Mouse (Mus musculus) forebrain, embryonic 10.5 days (tissue): ENCODE data around the gene Abtb1. TPM values are rescaled to one million over a fixed set of nuclear protein-coding genes. Genes with fewer than 3 reads are reported as not detected.

Experiments used
- DNase-seq: peaks from one replicate; pipeline ENCODE4 v3.0.0-alpha.2; 2017; ENCODE audit warnings: low spot score; ENCODE audit errors: extremely low spot score
- H3K27ac ChIP-seq: fragments of 300-500 bp; sonication (generic); 2 replicates; pipeline ENCODE4 v1.5.1; 2016; ENCODE audit warnings: mild to moderate bottlenecking
- H3K27me3 ChIP-seq: fragments of 300-500 bp; sonication (generic); 2 replicates; pipeline ENCODE4 v1.6.1; 2016; ENCODE audit warnings: mild to moderate bottlenecking; ENCODE audit not compliant: poor library complexity, severe bottlenecking
- H3K36me3 ChIP-seq: fragments of 300-500 bp; sonication (generic); replicated peaks from 2 replicates; pipeline ENCODE4 v1.6.1; 2016; ENCODE audit warnings: mild to moderate bottlenecking, moderate library complexity
- H3K4me1 ChIP-seq: fragments of 300-500 bp; sonication (generic); 2 replicates; pipeline ENCODE4 v1.6.1; 2016
- H3K4me3 ChIP-seq: fragments of 300-500 bp; sonication (generic); 2 replicates; pipeline ENCODE4 v1.5.1; 2016; ENCODE audit warnings: mild to moderate bottlenecking, moderate library complexity
- H3K9me3 ChIP-seq: fragments of 300-500 bp; sonication (generic); 2 replicates; pipeline ENCODE4 v1.6.1; 2016; ENCODE audit warnings: mild to moderate bottlenecking, moderate library complexity
- WGBS: fragments of 180-500 bp; shearing (Covaris S2); methylation state at CpG from one replicate; pipeline ENCODE4 v1.1.7; 2016; 5-methylcytosine and 5-hydroxymethylcytosine counted together
- polyA plus RNA-seq: library from polyadenylated mRNA; unstranded; fragments of >200 nt; fragmentation: Nextera tagmentation; extraction: Ambion mirVana; gene quantifications from 2 replicates; pipeline ENCODE4 v1.2.1, GENCODE M21; 2016

The Abtb1 gene
- polyA plus RNA-seq, 1 experiment from 2014 or later, result 20.8 TPM

DNA sequence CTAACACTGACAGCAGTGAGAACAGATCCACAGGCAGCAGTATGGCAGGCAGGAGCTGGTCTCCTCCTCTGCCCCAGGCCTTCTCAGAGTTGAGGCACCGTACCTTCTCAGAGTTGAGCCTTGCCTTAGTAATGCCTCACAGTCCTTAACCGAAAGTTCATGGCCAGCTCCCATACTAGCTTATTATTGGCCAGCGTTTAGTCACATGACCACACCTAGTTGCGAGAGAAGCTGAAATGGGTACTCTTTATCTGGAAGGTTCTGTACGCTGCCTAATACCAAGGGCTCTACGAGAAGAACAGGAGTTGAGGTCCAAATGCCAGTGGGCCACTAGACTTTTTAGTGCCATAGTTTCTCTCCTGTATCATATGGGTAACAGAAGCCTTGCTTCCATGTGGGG, 20.5 kb downstream of the Abtb1 start:
- peaks cover 8% of the 10 kb centered on the region for H3K4me1 ChIP-seq
- H3K36me3 ChIP-seq, result no peaks in the 10 kb centered on the region
- no peaks in the 10 kb centered on the region for H3K9me3 ChIP-seq
- no peak overlapping the region for H3K4me3 ChIP-seq
- DNase-seq, result no peak
- 91% methylated on average over 6 of the region's 6 CpGs for WGBS
- no peaks in the 10 kb centered on the region for H3K27me3 ChIP-seq
- no peak overlapping the region for H3K27ac ChIP-seq

DNA sequence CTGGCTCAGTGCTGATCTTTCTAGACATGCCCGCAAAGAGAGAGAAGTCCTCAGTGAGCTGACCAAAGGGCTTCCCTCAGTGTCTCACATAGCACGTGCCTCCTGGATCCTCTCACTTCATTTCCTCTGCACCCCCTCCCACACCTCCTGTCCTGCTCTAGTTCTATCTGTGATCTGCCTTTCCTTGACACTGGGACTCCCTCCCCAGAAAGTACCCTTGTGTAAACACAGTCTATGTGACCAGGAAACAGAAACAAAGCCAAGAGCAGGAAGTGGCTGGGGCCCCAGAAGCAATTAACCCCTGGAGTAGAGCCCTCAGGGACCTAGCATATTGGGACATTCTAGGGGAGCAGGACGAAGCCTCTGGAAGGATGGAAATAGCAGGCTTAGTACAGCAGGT, 20.9 kb downstream of the Abtb1 start:
- WGBS, result 58% methylated on average over 3 of the region's 3 CpGs
- Histone ChIP-seq H3K36me3 (no peaks in the 10 kb centered on the region), H3K27me3 (no peaks in the 10 kb centered on the region), H3K9me3 (no peaks in the 10 kb centered on the region), H3K4me1 (peaks cover 10% of the 10 kb centered on the region), H3K4me3 (no peak overlapping the region), H3K27ac (no peak overlapping the region)
- no peak for DNase-seq

DNA sequence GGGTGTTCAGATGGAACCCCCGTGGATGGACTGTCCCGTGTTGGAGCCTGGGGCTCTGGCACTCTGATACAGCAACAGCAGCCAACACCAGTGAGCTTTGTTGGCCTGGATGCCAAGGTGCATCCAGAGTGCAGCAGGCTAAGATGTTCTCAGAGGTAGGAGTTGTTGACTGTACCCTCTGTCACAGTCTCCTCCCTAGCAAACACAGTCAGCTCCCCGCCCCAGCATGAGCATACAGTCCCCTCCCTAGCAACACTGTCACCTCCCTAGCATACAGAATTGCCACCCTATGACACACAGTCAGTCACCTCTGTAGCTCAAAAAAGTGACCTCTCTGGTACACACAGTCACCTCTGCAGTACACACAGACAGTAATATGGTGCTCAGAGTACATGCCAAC, 24.9 kb downstream of the Abtb1 start:
- 81% methylated on average over 3 of the region's 3 CpGs for WGBS
- Histone ChIP-seq H3K27me3 (no peaks in the 10 kb centered on the region), H3K4me1 (peaks cover 38% of the 10 kb centered on the region), H3K4me3 (no peak overlapping the region), H3K9me3 (no peaks in the 10 kb centered on the region), H3K27ac (no peak overlapping the region), H3K36me3 (no peaks in the 10 kb centered on the region)
- no peak for DNase-seq

DNA sequence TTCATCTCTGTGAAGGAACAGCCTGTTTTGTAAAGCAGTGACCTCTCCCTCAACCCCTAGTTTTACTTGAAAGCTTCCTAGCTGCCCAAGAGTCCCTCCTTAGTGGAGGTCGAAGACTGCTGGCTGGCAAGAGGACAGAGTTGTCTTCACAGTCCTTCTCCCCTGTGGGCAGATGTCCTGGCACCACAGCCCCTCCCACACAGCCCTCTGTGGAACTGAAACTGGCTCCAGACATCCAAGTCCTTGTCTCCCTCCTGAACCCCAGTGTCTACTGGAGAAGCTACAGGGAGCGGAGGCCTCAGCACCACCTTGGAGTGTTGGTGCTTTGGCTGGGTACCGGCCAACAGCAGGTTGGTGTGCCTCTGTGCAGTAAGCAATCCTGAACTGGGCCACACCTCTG, 26.3 kb downstream of the Abtb1 start:
- H3K27ac ChIP-seq, result peak overlapping the region; percentile 35; the same call in 1 of the 2 replicates
- no peaks in the 10 kb centered on the region for H3K9me3 ChIP-seq
- H3K4me1 ChIP-seq, result peaks cover 43% of the 10 kb centered on the region
- H3K4me3 ChIP-seq, result no peak overlapping the region
- no peaks in the 10 kb centered on the region for H3K27me3 ChIP-seq
- DNase-seq, result no peak
- WGBS, result 81% methylated on average over 3 of the region's 3 CpGs
- H3K36me3 ChIP-seq, result no peaks in the 10 kb centered on the region

DNA sequence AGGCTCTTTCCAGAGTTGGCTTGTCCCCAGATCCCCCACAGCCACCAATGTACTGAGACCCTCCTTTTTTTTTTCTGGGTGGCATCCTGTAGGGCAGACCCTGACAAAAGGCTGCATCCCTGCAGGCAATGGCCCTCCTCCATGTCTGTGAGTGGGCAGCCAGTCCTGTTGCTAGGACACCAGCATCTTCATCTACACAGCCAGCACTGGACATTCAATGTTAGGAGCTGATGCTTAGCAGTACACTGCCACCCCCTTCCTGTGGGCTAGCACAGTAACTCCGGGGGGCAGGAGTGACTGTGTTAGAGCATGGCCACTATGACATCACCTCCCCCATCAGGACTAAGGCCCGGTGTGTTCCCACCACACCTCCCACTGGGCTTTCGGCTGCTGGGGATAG, 26.7 kb downstream of the Abtb1 start:
- WGBS, result 63% methylated on average over 3 of the region's 3 CpGs
- Histone ChIP-seq H3K4me1 (peaks cover 47% of the 10 kb centered on the region), H3K27me3 (no peaks in the 10 kb centered on the region), H3K27ac (peak overlapping the region; percentile 35; the same call in 1 of the 2 replicates), H3K4me3 (no peak overlapping the region), H3K36me3 (no peaks in the 10 kb centered on the region), H3K9me3 (no peaks in the 10 kb centered on the region)
- no peak for DNase-seq

DNA sequence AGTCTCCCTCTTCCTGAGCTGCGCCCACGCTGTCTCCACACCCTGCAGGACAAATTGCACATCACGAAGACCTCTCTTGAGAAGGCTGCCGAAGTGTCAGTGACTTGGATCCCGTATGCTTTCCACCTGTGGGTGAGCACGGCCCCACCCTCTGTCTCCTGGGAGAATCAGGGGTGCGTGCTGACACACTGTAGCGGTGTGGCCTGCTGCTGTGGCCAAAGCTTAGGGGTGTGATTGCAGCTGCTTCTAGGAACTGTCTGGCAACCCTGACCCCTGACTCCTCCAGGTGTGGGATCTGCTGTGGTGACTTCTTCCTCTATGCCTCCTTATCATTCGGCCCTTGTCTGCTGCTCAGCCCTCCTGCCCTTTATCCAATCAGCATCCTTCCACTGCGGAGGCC, 28.0 kb downstream of the Abtb1 start:
- DNase-seq, result no peak
- WGBS, result 88% methylated on average over 10 of the region's 10 CpGs
- no peaks in the 10 kb centered on the region for H3K36me3 ChIP-seq
- H3K27me3 ChIP-seq, result no peaks in the 10 kb centered on the region
- H3K4me3 ChIP-seq, result no peak overlapping the region
- no peaks in the 10 kb centered on the region for H3K9me3 ChIP-seq
- H3K4me1 ChIP-seq, result peaks cover 54% of the 10 kb centered on the region
- no peak overlapping the region for H3K27ac ChIP-seq

DNA sequence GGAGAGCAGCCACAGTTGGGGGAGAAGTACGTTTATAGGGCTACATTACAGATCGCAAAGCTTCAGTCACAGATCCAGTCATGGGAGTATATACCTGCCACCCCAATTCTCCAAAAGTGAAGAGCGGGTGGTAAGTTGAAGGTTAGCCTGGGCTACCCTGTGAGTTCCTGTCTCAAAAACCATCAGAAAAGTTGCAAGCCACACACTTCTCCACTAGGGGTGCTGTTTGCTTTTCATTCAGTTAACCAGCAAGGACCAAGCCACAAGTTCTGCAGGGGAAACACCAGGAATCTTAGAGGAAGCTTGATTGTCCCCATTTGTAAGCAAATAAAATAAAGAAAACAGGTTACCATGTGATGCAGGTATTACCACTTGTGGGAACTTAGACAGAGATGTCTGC, 28.9 kb downstream of the Abtb1 start:
- Histone ChIP-seq H3K36me3 (no peaks in the 10 kb centered on the region), H3K4me3 (no peak overlapping the region), H3K27me3 (no peaks in the 10 kb centered on the region), H3K9me3 (no peaks in the 10 kb centered on the region), H3K4me1 (peaks cover 57% of the 10 kb centered on the region), H3K27ac (no peak overlapping the region)
- 65% methylated on average over 3 of the region's 3 CpGs for WGBS
- DNase-seq, result no peak

DNA sequence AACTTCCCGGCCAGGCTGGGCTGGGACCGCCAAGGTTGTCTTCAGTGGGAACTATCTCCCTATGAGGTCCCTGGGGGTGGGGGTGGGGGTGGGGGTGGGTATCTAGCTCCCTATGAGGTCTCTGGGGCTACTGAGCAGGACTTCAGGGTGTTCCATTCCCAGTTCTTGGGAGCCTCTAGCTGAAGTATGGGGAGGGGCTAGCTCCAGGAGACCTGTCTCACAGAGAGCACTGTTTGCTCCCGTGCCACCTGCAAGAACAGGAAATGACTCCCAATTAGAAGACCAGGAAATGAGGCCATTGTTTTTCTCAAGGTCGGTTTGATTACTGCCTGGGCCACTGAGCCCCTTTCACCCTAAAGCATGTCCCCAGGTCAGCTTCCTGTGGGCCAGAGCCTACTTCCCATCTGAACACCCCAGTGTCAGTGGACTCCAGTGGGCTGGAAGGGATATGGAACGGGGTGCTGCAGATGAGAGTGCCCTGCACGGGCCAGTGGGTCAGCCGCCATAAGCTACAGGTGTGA, 29.8 kb downstream of the Abtb1 start:
- H3K4me3 ChIP-seq, result no peak overlapping the region
- DNase-seq, result no peak
- H3K36me3 ChIP-seq, result no peaks in the 10 kb centered on the region
- H3K9me3 ChIP-seq, result no peaks in the 10 kb centered on the region
- WGBS, result 64% methylated on average over 7 of the region's 7 CpGs
- H3K27me3 ChIP-seq, result no peaks in the 10 kb centered on the region
- peaks cover 66% of the 10 kb centered on the region for H3K4me1 ChIP-seq
- H3K27ac ChIP-seq, result peak overlapping the region; percentile 6; the same call in 1 of the 2 replicates

DNA sequence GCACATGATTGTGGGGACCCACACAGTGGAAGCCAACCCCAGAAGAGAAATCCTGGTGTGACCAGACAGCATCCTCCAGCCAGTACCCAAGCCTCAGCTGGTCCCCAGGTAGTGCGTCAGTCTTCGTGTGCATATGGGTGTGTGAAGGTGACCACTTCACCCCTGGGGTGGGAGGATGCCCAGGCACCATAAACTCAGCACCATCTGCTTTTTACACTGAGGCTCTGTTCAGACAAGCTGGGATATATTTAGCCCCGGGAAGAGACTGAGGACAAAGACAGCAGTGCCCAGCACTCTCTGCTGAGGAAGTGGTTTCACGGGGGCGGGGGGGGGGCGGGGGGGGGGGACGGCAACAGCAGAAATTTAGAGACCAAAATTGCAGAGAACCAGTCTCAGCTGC, 30.4 kb downstream of the Abtb1 start:
- no peaks in the 10 kb centered on the region for H3K27me3 ChIP-seq
- peak overlapping the region; percentile 35; the same call in 1 of the 2 replicates for H3K27ac ChIP-seq
- WGBS, result 65% methylated on average over 7 of the region's 7 CpGs
- no peaks in the 10 kb centered on the region for H3K9me3 ChIP-seq
- no peaks in the 10 kb centered on the region for H3K36me3 ChIP-seq
- peaks cover 66% of the 10 kb centered on the region for H3K4me1 ChIP-seq
- no peak overlapping the region for H3K4me3 ChIP-seq
- no peak for DNase-seq

DNA sequence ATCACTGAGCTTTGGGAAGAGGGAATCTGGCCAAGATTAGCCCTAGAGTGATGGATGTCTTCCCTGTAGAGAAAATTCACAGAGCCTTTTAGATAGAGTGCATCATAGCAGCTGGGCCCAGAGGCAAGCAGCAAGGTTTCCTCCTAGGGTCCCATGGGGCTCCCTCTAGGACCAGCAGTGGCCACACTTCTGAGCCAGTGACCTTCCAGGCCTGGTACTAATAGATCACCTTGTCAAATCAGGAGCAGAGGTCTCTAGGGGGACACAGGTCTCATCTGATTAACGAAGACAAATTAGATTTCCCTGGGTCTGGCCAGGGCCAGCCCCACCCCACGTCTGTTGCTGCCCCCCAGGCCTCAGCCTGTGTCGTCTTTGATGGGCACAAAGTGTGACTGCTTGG, 31.5 kb downstream of the Abtb1 start:
- H3K4me3 ChIP-seq, result no peak overlapping the region
- H3K4me1 ChIP-seq, result peaks cover 58% of the 10 kb centered on the region
- WGBS, result 72% methylated on average over 3 of the region's 3 CpGs
- no peak for DNase-seq
- no peaks in the 10 kb centered on the region for H3K36me3 ChIP-seq
- H3K9me3 ChIP-seq, result no peaks in the 10 kb centered on the region
- no peaks in the 10 kb centered on the region for H3K27me3 ChIP-seq
- H3K27ac ChIP-seq, result no peak overlapping the region

DNA sequence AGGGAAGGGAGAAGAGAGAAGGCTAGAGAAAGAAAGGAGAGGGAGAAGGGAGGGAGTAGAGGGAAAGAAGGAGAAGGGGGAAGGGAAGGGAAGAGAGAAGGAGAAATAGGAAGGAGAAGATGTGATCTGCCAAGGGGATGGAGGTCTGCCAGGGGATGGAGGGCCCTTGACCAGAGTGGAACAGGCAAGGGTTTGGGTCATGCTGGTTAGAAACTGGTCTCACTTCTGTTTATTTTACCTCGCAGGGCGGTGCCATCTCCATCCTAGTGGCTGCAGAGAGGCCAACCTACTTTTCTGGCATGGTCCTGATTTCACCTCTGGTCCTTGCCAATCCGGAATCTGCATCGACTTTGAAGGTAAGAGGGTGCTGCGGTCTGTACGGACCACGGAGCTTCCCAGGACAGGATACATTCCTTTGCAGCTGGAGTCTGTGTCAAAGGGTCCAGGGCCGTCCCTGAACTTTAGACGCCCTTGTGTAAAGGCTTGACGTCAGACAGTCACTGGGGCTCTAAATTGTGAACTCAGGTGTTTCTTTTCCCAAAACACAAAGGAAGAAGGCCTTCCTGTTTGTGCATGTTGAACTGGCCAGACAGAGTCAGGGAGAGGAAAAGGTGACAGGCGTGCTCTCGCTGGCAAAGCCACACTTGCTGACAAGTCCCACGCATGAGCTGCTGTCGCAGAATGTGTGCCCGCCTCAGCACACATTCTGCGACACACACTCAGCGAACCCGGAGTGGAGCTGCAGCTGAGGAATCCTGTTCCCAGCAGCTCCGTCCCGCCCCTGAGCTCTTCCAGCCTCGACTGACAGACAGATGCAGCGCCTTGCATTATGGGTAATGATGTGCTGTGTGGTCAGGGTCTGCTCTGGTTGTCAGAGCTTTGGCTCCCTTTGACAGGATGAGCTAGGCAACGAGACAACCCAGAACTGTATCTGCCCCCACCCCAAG, 32.4 kb downstream of the Abtb1 start:
- no peak overlapping the region for H3K4me3 ChIP-seq
- no peaks in the 10 kb centered on the region for H3K9me3 ChIP-seq
- WGBS, result 85% methylated on average over 23 of the region's 23 CpGs
- peaks cover 49% of the 10 kb centered on the region for H3K4me1 ChIP-seq
- no peaks in the 10 kb centered on the region for H3K27me3 ChIP-seq
- no peak overlapping the region for H3K27ac ChIP-seq
- no peak for DNase-seq
- no peaks in the 10 kb centered on the region for H3K36me3 ChIP-seq

DNA sequence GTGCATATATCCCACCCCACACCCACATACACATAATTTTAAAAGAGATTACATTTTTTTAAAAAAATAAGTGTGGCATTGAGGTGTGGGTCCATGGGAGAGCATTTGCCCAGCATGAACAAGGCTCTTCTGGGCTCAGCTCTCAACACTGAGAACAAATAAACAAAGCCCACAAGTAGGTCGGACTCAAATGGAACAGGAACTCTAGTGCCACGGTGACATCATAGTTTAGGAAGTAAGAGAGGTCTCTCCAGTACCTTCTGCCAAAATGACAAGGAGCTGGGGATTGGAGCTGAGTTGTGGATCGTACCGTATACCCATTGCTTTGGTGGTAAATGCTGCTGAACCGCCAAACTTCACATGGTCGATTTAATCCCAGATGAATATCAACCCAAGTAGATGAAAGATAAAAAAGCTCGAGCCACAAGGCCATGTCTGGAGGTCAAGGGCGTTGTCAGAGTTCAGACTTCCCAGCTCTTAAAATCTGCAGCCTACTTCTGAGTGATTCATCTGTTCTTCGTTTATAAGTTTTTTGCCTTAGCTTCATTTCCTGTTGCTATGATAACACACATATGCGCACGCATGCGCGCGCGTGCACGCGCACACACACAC, 36.7 kb downstream of the Abtb1 start:
- no peaks in the 10 kb centered on the region for H3K36me3 ChIP-seq
- H3K4me1 ChIP-seq, result peaks cover 31% of the 10 kb centered on the region
- H3K27me3 ChIP-seq, result no peaks in the 10 kb centered on the region
- no peak for DNase-seq
- H3K4me3 ChIP-seq, result no peak overlapping the region
- no peaks in the 10 kb centered on the region for H3K9me3 ChIP-seq
- no peak overlapping the region for H3K27ac ChIP-seq
- WGBS, result 94% methylated on average over 17 of the region's 17 CpGs
